Mouse (Mus musculus): ENCODE results near the gene Eml5. TPM values are rescaled to one million over a fixed set of nuclear protein-coding genes. Genes with fewer than 3 reads are reported as not detected.

Eml5 gene
- polyA plus RNA-seq, 1 experiment, result 0.65 TPM

GRCm38 (mm10) chr12:98804078-98804748 lies 97.1 kb downstream of the Eml5 start:
- Histone ChIP-seq H3K27me3 (ENCODE audit: control insufficient read depth, insufficient read depth, insufficient read length) (no peaks in the 10 kb centered on the region), H3ac (ENCODE audit: control insufficient read depth, insufficient read length) (no peak overlapping the region), H3K36me3 (ENCODE audit: control insufficient read depth, insufficient read depth) (no peaks in the 10 kb centered on the region), H3K4me3 (no peak overlapping the region), H3K4me2 (ENCODE audit: low read depth) (no peak overlapping the region), H3K79me2 (ENCODE audit: control insufficient read depth, insufficient read depth) (no peaks in the 10 kb centered on the region)
- no peak for TF ChIP-seq USF1 (IDR thresholded peaks at IDR 0.05; ENCODE audit: low read depth)
- TF ChIP-seq MAX (IDR thresholded peaks at IDR 0.05; ENCODE audit: low read depth), result no peak
- TF ChIP-seq REST (IDR thresholded peaks at IDR 0.05; ENCODE audit: insufficient read depth, insufficient read length), result no peak

DNA sequence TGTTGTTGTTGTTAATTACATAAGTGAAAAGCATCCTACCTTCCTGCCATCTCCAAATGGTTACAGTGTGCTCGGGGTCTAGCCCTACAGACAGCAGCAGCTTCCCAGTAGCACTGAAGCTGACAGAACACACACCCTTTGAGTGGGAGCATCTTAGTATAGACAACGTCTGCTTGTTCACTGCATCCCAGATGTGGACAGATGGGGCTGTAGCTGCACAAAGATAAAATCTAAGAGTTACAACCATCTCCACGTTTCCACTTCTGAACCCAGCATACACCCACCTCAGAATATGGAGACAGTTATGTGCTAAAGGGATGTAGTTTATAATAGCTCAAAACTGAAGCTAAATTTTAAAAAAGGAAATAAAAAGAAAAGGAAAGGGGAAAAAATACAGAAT lies 99.0 kb downstream of the Eml5 start:
- Histone ChIP-seq H3K36me3 (ENCODE audit: control insufficient read depth, insufficient read depth) (peaks cover 9% of the 10 kb centered on the region), H3K27me3 (ENCODE audit: control insufficient read depth, insufficient read depth, insufficient read length) (no peaks in the 10 kb centered on the region), H3ac (ENCODE audit: control insufficient read depth, insufficient read length) (no peak overlapping the region), H3K79me2 (ENCODE audit: control insufficient read depth, insufficient read depth) (no peaks in the 10 kb centered on the region), H3K4me2 (ENCODE audit: low read depth) (no peak overlapping the region), H3K4me3 (no peak overlapping the region)
- TF ChIP-seq TCF12 (IDR thresholded peaks at IDR 0.05; ENCODE audit: insufficient read depth, poor library complexity, severe bottlenecking) (no peak), TCF3 (IDR thresholded peaks at IDR 0.05; ENCODE audit: insufficient read length, low read depth) (no peak), MAX (IDR thresholded peaks at IDR 0.05; ENCODE audit: low read depth) (no peak), POLR2AphosphoS2 (IDR thresholded peaks at IDR 0.05; ENCODE audit: insufficient read length, low read depth) (no peak), MYOD1 (IDR thresholded peaks at IDR 0.05; ENCODE audit: control insufficient read depth in 1 of 3, insufficient read length in 2 of 3, low read depth in 2 of 3) (no peak), MYOG (IDR thresholded peaks at IDR 0.05; ENCODE audit: control insufficient read depth in 1 of 3, insufficient read depth in 1 of 3, insufficient read length in 2 of 3, low read depth in 2 of 3) (no peak), CEBPB (IDR thresholded peaks at IDR 0.05; ENCODE audit: insufficient read depth, poor library complexity, severe bottlenecking) (no peak), POLR2A (IDR thresholded peaks at IDR 0.05; ENCODE audit: insufficient read length, low read depth) (no peak), REST (IDR thresholded peaks at IDR 0.05; ENCODE audit: insufficient read depth, insufficient read length) (no peak), E2F4 (IDR thresholded peaks at IDR 0.05; ENCODE audit: insufficient read depth) (no peak), SRF (IDR thresholded peaks at IDR 0.05; ENCODE audit: control insufficient read depth, insufficient read length, low read depth) (no peak), USF1 (IDR thresholded peaks at IDR 0.05; ENCODE audit: low read depth) (no peak)

- peaks cover 9% of the 10 kb centered on the region for H3K36me3 ChIP-seq (ENCODE audit: control insufficient read depth, insufficient read depth)
- H3K79me2 ChIP-seq (ENCODE audit: control insufficient read depth, insufficient read depth), result no peaks in the 10 kb centered on the region
- no peak overlapping the region for H3ac ChIP-seq (ENCODE audit: control insufficient read depth, insufficient read length)
- H3K4me2 ChIP-seq (ENCODE audit: low read depth), result no peak overlapping the region
- H3K4me3 ChIP-seq, result no peak overlapping the region
- H3K27me3 ChIP-seq (ENCODE audit: control insufficient read depth, insufficient read depth, insufficient read length), result no peaks in the 10 kb centered on the region
- TF ChIP-seq MYOG (IDR thresholded peaks at IDR 0.05; ENCODE audit: control insufficient read depth in 1 of 3, insufficient read depth in 1 of 3, insufficient read length in 2 of 3, low read depth in 2 of 3) (no peak), REST (IDR thresholded peaks at IDR 0.05; ENCODE audit: insufficient read depth, insufficient read length) (no peak), CEBPB (IDR thresholded peaks at IDR 0.05; ENCODE audit: insufficient read depth, poor library complexity, severe bottlenecking) (no peak), TCF12 (IDR thresholded peaks at IDR 0.05; ENCODE audit: insufficient read depth, poor library complexity, severe bottlenecking) (no peak), MYOD1 (IDR thresholded peaks at IDR 0.05; ENCODE audit: control insufficient read depth in 1 of 3, insufficient read length in 2 of 3, low read depth in 2 of 3) (no peak), POLR2A (IDR thresholded peaks at IDR 0.05; ENCODE audit: insufficient read length, low read depth) (no peak), USF1 (IDR thresholded peaks at IDR 0.05; ENCODE audit: low read depth) (no peak), SRF (IDR thresholded peaks at IDR 0.05; ENCODE audit: control insufficient read depth, insufficient read length, low read depth) (no peak)
Measured at GRCm38 (mm10) chr12:98800334-98800733, 101.0 kb downstream of the Eml5 start.

DNA sequence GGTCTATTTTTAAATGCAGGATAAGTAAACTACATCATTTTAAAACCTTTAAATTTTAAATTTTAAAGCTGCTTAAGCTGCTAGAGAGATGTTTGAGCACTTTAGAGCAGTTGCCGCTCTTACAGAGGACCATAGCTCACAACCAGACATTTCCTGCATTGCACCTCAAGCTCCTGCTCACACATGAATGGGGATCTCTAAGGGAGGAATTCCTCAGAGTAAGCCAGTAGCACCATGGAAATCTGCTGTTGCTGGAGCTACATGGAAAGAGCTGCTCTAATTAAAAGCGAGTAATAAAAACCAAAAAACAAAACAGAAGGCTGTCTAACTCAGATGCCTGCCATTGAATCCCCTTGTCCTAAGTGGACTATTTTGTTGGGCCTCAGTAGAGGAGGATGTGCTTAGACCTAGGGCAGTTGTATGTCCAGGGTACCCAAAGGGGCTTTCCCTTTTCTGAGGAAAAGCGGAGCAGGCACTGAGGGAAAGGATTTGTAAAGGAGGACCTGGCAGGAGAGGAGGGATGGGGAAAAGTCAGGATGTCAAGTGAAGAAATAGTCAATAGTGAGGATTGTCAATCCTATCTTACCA lies 105.5 kb downstream of the Eml5 start:
- TF ChIP-seq USF1 (IDR thresholded peaks at IDR 0.05; ENCODE audit: low read depth) (no peak), CEBPB (IDR thresholded peaks at IDR 0.05; ENCODE audit: insufficient read depth, poor library complexity, severe bottlenecking) (no peak)
- no peaks in the 10 kb centered on the region for H3K79me2 ChIP-seq (ENCODE audit: control insufficient read depth, insufficient read depth)
- no peak overlapping the region for H3K4me3 ChIP-seq
- H3ac ChIP-seq (ENCODE audit: control insufficient read depth, insufficient read length), result no peak overlapping the region
- H3K27me3 ChIP-seq (ENCODE audit: control insufficient read depth, insufficient read depth, insufficient read length), result no peaks in the 10 kb centered on the region
- no peak overlapping the region for H3K4me2 ChIP-seq (ENCODE audit: low read depth)
- peaks cover 24% of the 10 kb centered on the region for H3K36me3 ChIP-seq (ENCODE audit: control insufficient read depth, insufficient read depth)

DNA sequence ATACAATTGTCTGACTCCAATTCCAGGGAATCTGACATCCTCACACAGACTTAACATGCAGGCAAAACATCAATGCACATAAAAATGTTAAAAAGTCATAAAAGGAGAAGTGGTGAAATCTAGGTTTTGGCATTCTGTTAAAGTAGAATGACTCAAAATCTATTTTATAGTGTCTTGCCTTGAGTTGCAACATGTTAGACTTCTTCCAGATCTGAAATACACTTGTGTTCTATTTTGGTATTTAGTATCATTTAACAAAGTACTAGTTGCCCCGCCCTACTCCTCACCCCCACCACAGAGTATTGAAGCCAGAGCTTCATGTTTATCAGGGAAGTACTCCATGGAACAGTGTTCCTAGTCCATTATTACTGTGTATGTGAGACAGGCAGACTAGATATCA lies 117.0 kb downstream of the Eml5 start:
- Histone ChIP-seq H3ac (ENCODE audit: control insufficient read depth, insufficient read length) (no peak overlapping the region), H3K4me2 (ENCODE audit: low read depth) (no peak overlapping the region), H3K27me3 (ENCODE audit: control insufficient read depth, insufficient read depth, insufficient read length) (no peaks in the 10 kb centered on the region), H3K79me2 (ENCODE audit: control insufficient read depth, insufficient read depth) (no peaks in the 10 kb centered on the region), H3K4me3 (no peak overlapping the region), H3K36me3 (ENCODE audit: control insufficient read depth, insufficient read depth) (peaks cover 71% of the 10 kb centered on the region)
- TF ChIP-seq CEBPB (IDR thresholded peaks at IDR 0.05; ENCODE audit: insufficient read depth, poor library complexity, severe bottlenecking) (peak; percentile 86; the same call in 1 of the 2 replicates), E2F4 (IDR thresholded peaks at IDR 0.05; ENCODE audit: insufficient read depth) (no peak)

All from myocyte (in vitro differentiated cells).